Mouse (Mus musculus) frontal cortex, adult 2 months (tissue): Measurements from ENCODE around the gene Thnsl1. TPM values are rescaled to one million over a fixed set of nuclear protein-coding genes. Genes with fewer than 3 reads are reported as not detected.
A peak's percentile ranks its signal among the peaks of the same experiment; 100 is the strongest.

Source experiments
- DNase-seq, 2 experiments: peaks; one replicate each; pipeline ENCODE4 v3.0.0; 2022; ENCODE audit warnings: low spot score in 1 of 2; ENCODE audit errors: extremely low spot score in 1 of 2
- polyA plus RNA-seq: library from polyadenylated mRNA; depleted of rRNA; stranded (reverse); fragments of >200 nt; gene quantifications from 2 replicates; pipeline ENCODE4 v1.2.3, GENCODE M21; 2012; rRNA removed

The Thnsl1 gene
- 13.1 and 14.9 TPM in 2 replicates for polyA plus RNA-seq

GRCm38 (mm10) chr2:21204912-21205830 is at the start of gene Thnsl1, which contains the start of gene Enkur:
Gene Thnsl1 (plus strand): TSS chr2:21205724.
Gene Enkur (minus strand): TSS chr2:21205365.
- DNase-seq = peak; percentile 94 to 98

- no peak for DNase-seq
Measured at GRCm38 (mm10) chr2:21164296-21164695, 41.2 kb upstream of the Thnsl1 start.

- no peak for DNase-seq
Measured at GRCm38 (mm10) chr2:21167916-21168315, 37.6 kb upstream of the Thnsl1 start.

- no peak for DNase-seq
Measured at GRCm38 (mm10) chr2:21172797-21173196, 32.7 kb upstream of the Thnsl1 start.

- no peak for DNase-seq
Measured at GRCm38 (mm10) chr2:21179136-21179535, 26.4 kb upstream of the Thnsl1 start.

- no peak for DNase-seq
Measured at GRCm38 (mm10) chr2:21182811-21183210, 22.7 kb upstream of the Thnsl1 start.

GRCm38 (mm10) chr2:21187576-21187975 is 17.9 kb upstream of the Thnsl1 start:
- peak; percentile 28 to 92 for DNase-seq

- peak in 1 of 2 experiments; percentile 32 for DNase-seq
Measured at GRCm38 (mm10) chr2:21188610-21189009, 16.9 kb upstream of the Thnsl1 start.

- DNase-seq = no peak
Measured at GRCm38 (mm10) chr2:21191232-21191631, 14.3 kb upstream of the Thnsl1 start.

GRCm38 (mm10) chr2:21195233-21195632 is 10.3 kb upstream of the Thnsl1 start:
- no peak for DNase-seq

- DNase-seq = no peak
Measured at GRCm38 (mm10) chr2:21199051-21199450, 6.5 kb upstream of the Thnsl1 start.

- peak in 1 of 2 experiments; percentile 40 for DNase-seq
Measured at GRCm38 (mm10) chr2:21202754-21203153, 2.8 kb upstream of the Thnsl1 start.

- no peak for DNase-seq
Measured at GRCm38 (mm10) chr2:21205831-21206159, 271 bp downstream of the Thnsl1 start.

- no peak for DNase-seq
Measured at GRCm38 (mm10) chr2:21206278-21206677, 754 bp downstream of the Thnsl1 start.

- DNase-seq = no peak
Measured at GRCm38 (mm10) chr2:21211361-21211760, 5.8 kb downstream of the Thnsl1 start.

- peak in 1 of 2 experiments; percentile 36 for DNase-seq
Measured at GRCm38 (mm10) chr2:21214322-21214721, 8.8 kb downstream of the Thnsl1 start.

GRCm38 (mm10) chr2:21215284-21215683 is 9.8 kb downstream of the Thnsl1 start:
- DNase-seq = no peak

- no peak for DNase-seq
Measured at GRCm38 (mm10) chr2:21222453-21223384, 17.2 kb downstream of the Thnsl1 start.

GRCm38 (mm10) chr2:21230276-21230675 is 24.8 kb downstream of the Thnsl1 start:
- no peak for DNase-seq

GRCm38 (mm10) chr2:21231147-21231546 is 25.6 kb downstream of the Thnsl1 start:
- no peak for DNase-seq
